Mouse (Mus musculus): ENCODE measurements around the gene Sipa1l1. TPM values are rescaled to one million over a fixed set of nuclear protein-coding genes. Genes with fewer than 3 reads are reported as not detected.

Sipa1l1 gene
- polyA plus RNA-seq, 1 experiment from 2014 or later = 41.7 TPM

DNA sequence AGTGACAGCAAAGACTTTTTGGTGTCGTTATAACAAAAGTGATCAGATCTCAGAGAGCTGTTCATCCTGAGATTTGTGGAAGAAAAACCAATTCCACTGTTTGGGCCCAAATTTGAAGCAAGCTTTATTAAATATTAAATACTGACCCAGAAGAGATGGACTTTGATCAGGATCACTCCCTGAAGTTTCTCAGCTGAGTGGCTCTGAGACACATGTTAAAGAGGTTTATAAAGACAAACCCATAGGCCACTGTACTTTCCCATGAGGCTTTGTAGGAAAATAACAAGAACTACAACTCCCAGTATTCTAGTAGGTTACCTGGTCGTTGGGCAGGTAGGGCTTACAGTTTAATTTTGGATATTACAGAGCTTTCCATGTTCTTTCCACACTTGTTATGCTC, 127.2 kb downstream of the Sipa1l1 start:
- 91% methylated on average over 2 of the region's 2 CpGs for WGBS
- peaks cover 3% of the 10 kb centered on the region; the same call in 1 of the 2 replicates for H3K4me1 ChIP-seq
- H3K4me2 ChIP-seq = no peak overlapping the region
- H3K4me3 ChIP-seq (replicated peaks) = no peak overlapping the region
- H3K36me3 ChIP-seq (replicated peaks) = no peaks in the 10 kb centered on the region
- no peak overlapping the region for H3K27ac ChIP-seq
- no peaks in the 10 kb centered on the region for H3K27me3 ChIP-seq
- no peaks in the 10 kb centered on the region for H3K9me3 ChIP-seq
- no peak for ATAC-seq (ENCODE audit: low FRiP score)
- no peak overlapping the region for H3K9ac ChIP-seq

DNA sequence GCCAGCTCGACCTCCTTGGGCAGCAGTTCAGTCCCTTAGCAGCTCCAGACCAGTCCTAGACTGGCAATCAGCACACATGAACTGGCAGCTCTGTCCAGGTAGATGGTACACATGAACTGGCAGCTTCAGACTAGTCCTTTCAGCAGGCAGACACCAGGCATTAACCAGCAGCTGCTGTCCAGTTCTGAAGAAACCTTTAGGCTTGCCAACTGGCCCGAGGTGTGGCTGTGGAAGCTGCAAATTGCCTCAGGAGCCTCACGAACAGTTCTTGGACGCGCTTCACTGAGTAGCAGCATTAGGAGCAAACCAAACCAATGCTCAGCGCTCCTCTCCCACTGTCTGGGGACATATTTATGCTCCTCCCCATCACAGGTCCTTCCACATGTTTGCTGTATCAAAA, 128.1 kb downstream of the Sipa1l1 start:
- H3K9ac ChIP-seq = no peak overlapping the region
- no peaks in the 10 kb centered on the region for H3K27me3 ChIP-seq
- H3K4me1 ChIP-seq = peaks cover 3% of the 10 kb centered on the region; the same call in 1 of the 2 replicates
- H3K36me3 ChIP-seq (replicated peaks) = no peaks in the 10 kb centered on the region
- no peak overlapping the region for H3K4me2 ChIP-seq
- ATAC-seq (ENCODE audit: low FRiP score) = no peak
- no peak overlapping the region for H3K27ac ChIP-seq
- H3K9me3 ChIP-seq = no peaks in the 10 kb centered on the region
- 86% methylated on average over 6 of the region's 6 CpGs for WGBS
- no peak overlapping the region for H3K4me3 ChIP-seq (replicated peaks)

DNA sequence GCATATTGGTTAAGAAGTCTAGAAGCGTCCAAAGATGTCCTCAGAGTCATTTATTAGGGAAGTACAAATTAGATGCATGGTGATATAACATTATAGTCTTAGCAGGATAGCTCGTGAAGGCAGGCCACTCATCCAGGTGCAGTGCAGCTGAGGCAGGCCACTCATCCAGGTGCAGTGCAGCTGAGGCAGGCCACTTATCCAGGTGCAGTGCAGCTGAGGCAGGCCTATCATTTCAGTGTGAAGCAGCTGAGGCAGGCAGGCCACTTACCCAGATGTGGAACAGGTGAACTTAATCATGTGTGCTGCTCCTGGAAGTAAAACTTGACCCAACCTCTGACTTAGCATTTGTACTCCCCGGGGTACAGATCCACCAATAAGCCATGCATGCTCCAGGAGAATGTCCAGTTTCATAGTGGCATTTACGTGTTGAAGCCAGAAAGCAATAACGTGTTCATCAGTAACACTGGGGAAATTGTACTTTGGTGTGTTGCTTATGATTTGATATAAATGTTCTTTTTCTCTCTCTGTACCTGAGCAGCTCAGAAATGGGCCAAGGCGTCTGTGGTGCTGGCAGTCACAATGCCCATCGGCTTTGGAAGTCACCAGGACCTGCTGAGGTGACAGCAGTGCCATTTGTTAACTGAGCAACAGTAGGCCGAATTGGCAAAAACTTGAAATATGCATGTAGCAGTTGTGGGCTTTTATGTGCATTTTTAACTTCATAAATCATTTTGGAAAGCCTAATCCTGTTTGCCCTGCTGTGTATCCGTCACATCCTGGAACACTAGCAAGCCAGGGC, 129.7 kb downstream of the Sipa1l1 start:
- Histone ChIP-seq H3K27me3 (no peaks in the 10 kb centered on the region), H3K4me2 (no peak overlapping the region), H3K36me3 (replicated peaks) (no peaks in the 10 kb centered on the region), H3K9me3 (no peaks in the 10 kb centered on the region), H3K9ac (no peak overlapping the region), H3K4me3 (replicated peaks) (no peak overlapping the region), H3K27ac (no peak overlapping the region), H3K4me1 (peaks cover 3% of the 10 kb centered on the region; the same call in 1 of the 2 replicates)
- ATAC-seq (ENCODE audit: low FRiP score) = no peak
- 89% methylated on average over 9 of the region's 9 CpGs for WGBS

DNA sequence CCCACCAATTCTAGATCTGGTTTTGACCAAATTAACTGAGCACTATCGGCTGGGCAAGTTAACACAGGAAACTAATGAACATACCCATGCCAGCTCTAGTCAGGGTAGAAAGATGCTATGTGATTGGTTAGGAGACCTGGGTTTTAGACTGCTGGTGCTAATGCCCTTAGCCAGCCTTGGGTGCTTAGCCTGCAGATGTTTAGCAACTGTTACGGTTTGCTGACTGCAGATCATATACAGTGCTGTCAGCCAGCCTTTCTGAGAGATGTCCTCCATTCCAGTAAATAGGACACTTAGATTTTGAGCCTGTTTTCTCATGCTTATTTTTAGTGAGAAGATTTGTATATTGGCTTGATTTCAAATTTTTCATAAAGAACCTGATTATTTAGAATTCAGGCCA, 135.0 kb downstream of the Sipa1l1 start:
- peaks cover 4% of the 10 kb centered on the region; the same call in 1 of the 2 replicates for H3K4me1 ChIP-seq
- no peak for ATAC-seq (ENCODE audit: low FRiP score)
- 88% methylated on average over 2 of the region's 2 CpGs for WGBS
- H3K27ac ChIP-seq = no peak overlapping the region
- H3K4me3 ChIP-seq (replicated peaks) = no peak overlapping the region
- no peak overlapping the region for H3K4me2 ChIP-seq
- no peak overlapping the region for H3K9ac ChIP-seq
- no peaks in the 10 kb centered on the region for H3K27me3 ChIP-seq
- H3K9me3 ChIP-seq = no peaks in the 10 kb centered on the region
- H3K36me3 ChIP-seq (replicated peaks) = no peaks in the 10 kb centered on the region

DNA sequence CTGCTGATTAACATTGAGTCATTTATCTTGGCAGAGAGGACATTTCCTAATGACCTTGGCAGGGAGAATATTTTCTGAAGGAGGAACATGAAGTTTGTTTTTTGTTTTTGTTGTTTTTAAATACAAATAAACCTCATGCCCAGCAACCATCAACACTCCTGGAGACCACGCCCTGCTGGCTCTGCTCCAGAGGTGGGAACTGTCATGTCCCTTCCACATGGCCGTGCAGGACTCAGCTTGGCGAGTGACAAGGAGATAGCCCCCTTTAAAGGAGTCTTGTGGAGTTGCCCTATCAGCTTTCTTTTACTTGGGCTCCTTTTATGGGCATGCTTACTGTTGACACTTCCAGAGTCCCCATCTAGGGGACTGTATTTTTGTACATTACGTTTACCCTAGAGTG, 136.9 kb downstream of the Sipa1l1 start:
- H3K9ac ChIP-seq = no peak overlapping the region

DNA sequence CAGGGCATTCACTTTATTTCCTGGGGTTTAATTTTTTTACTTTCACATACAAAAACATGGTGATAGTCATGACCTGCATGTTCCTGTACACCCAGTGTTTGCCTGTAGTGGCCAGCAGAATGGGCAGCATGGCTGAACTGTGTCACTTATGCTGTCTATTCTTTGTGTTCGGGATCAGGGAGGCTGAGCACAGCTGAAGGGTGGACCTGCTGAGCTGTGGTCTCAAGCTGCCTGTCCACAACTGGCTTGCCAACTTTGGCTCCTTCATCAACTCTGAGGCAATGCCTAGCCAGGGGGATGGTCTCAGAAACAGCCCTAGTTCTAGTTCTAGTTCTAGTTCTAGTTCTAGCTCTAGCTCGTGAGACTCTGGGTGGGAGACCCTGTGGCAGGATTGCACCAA, 142.5 kb downstream of the Sipa1l1 start:
- no peak overlapping the region for H3K27ac ChIP-seq

More for the DNA sequence above, 136.9 kb downstream of the Sipa1l1 start:
- H3K27ac ChIP-seq = no peak overlapping the region
- H3K4me1 ChIP-seq = peaks cover 8% of the 10 kb centered on the region
- no peaks in the 10 kb centered on the region for H3K36me3 ChIP-seq (replicated peaks)
- H3K4me3 ChIP-seq (replicated peaks) = no peak overlapping the region
- 81% methylated on average over 4 of the region's 4 CpGs for WGBS
- H3K4me2 ChIP-seq = no peak overlapping the region
- ATAC-seq (ENCODE audit: low FRiP score) = no peak
- no peaks in the 10 kb centered on the region for H3K27me3 ChIP-seq
- no peaks in the 10 kb centered on the region for H3K9me3 ChIP-seq

DNA sequence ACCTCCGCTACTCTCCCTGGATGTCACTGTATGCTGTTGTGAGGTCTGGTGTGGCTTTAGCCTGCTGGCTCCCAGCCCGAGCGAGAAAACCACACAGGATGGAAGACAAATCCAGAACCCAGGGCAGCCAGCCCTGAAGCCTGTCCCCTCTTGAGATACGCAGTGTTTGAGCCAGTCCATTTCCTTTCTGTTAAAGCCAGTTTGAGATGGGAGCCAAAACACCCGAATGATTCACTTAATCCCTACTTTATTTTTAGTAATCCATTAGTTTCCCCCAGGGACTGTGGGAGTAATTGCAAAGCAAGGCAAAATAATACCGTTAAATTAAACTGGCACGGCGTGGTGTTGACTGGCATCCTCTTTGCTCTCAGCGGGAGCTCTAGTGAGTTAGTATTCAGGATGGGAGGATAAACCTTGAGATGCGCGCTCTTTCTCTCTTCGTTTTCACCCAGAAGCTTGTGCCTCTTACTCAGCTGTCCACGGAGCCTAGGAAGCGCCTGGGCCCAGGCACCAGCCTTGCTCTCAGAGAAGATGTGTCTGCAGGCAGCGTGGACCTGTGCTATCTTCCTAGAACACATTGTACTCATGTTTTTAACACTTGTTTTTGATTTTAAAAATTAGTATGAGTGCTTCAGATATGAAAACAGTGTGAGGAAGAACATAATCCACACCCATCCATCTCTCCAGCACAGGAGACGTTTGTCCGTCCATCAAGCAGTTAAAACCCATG, 143.1 kb downstream of the Sipa1l1 start:
- no peak overlapping the region for H3K4me3 ChIP-seq (replicated peaks)
- no peak overlapping the region for H3K4me2 ChIP-seq
- H3K27ac ChIP-seq = no peak overlapping the region
- H3K9ac ChIP-seq = no peak overlapping the region
- no peaks in the 10 kb centered on the region for H3K27me3 ChIP-seq
- WGBS = 60% methylated on average over 17 of the region's 17 CpGs
- no peaks in the 10 kb centered on the region for H3K36me3 ChIP-seq (replicated peaks)
- peaks cover 11% of the 10 kb centered on the region for H3K4me1 ChIP-seq
- no peaks in the 10 kb centered on the region for H3K9me3 ChIP-seq
- ATAC-seq (ENCODE audit: low FRiP score) = no peak

More for the DNA sequence above, 142.5 kb downstream of the Sipa1l1 start:
- H3K36me3 ChIP-seq (replicated peaks) = no peaks in the 10 kb centered on the region
- 84% methylated on average over 2 of the region's 2 CpGs for WGBS
- H3K9me3 ChIP-seq = no peaks in the 10 kb centered on the region
- no peaks in the 10 kb centered on the region for H3K27me3 ChIP-seq
- no peak overlapping the region for H3K9ac ChIP-seq
- H3K4me1 ChIP-seq = peaks cover 11% of the 10 kb centered on the region
- H3K4me2 ChIP-seq = no peak overlapping the region
- no peak for ATAC-seq (ENCODE audit: low FRiP score)
- no peak overlapping the region for H3K4me3 ChIP-seq (replicated peaks)

GRCm38 (mm10) chr12:82313091-82313490, 144.0 kb downstream of the Sipa1l1 start:
- ATAC-seq (ENCODE audit: low FRiP score) = no peak
- H3K4me3 ChIP-seq (replicated peaks) = no peak overlapping the region
- no peaks in the 10 kb centered on the region for H3K27me3 ChIP-seq
- WGBS = 92% methylated on average over 3 of the region's 3 CpGs
- no peaks in the 10 kb centered on the region for H3K9me3 ChIP-seq
- no peak overlapping the region for H3K4me2 ChIP-seq
- H3K4me1 ChIP-seq = peaks cover 11% of the 10 kb centered on the region
- H3K27ac ChIP-seq = no peak overlapping the region
- no peak overlapping the region for H3K9ac ChIP-seq
- H3K36me3 ChIP-seq (replicated peaks) = no peaks in the 10 kb centered on the region

DNA sequence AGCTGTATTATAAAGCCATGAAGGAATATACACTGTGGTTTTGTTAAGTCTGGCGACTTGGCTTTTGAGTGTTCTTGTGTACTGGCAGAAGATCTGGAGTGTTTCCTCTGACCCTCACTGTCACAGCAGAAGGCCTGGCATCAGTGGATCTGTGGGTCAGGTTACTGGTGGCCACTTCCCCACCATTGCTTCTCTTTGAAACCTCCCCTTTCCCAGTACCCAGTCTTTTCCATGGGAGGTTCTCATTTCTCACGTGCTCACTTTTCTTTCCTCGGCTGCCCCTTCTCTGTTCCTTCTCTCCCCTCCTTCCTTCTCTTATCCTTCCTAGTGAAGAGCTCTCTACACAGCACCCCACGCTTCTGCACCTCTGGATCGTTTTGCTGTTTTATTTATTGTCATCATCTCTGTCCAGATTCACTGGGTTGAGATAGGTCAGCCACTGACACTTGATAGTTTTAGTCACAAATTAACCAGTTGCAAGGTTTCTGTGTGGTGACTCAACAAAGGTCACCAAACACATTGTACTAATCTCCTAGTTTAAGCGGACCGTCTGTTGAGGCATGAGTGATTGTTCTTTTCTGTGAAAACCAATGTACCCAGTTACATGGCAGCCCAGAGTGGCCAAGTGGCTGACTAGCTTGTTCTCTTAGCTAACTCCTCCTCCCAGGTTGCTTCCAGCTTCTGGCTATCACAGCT, 150.5 kb downstream of the Sipa1l1 start:
- Histone ChIP-seq H3K27me3 (no peaks in the 10 kb centered on the region), H3K36me3 (replicated peaks) (no peaks in the 10 kb centered on the region), H3K4me3 (replicated peaks) (no peak overlapping the region), H3K9ac (no peak overlapping the region), H3K4me2 (no peak overlapping the region), H3K9me3 (no peaks in the 10 kb centered on the region), H3K4me1 (peaks cover 8% of the 10 kb centered on the region; the same call in 1 of the 2 replicates), H3K27ac (no peak overlapping the region)
- no peak for ATAC-seq (ENCODE audit: low FRiP score)
- WGBS = 84% methylated on average over 7 of the region's 7 CpGs

GRCm38 (mm10) chr12:82320204-82320603, 151.1 kb downstream of the Sipa1l1 start:
- peaks cover 10% of the 10 kb centered on the region; the same call in 1 of the 2 replicates for H3K4me1 ChIP-seq
- no peak for ATAC-seq (ENCODE audit: low FRiP score)
- H3K4me3 ChIP-seq (replicated peaks) = no peak overlapping the region
- H3K4me2 ChIP-seq = no peak overlapping the region
- H3K27ac ChIP-seq = no peak overlapping the region
- no peaks in the 10 kb centered on the region for H3K9me3 ChIP-seq
- H3K9ac ChIP-seq = no peak overlapping the region
- no peaks in the 10 kb centered on the region for H3K36me3 ChIP-seq (replicated peaks)
- no peaks in the 10 kb centered on the region for H3K27me3 ChIP-seq
- 54% methylated on average over 3 of the region's 3 CpGs for WGBS

GRCm38 (mm10) chr12:82321397-82321796, 152.3 kb downstream of the Sipa1l1 start:
- Histone ChIP-seq H3K36me3 (replicated peaks) (no peaks in the 10 kb centered on the region), H3K27ac (no peak overlapping the region), H3K4me3 (replicated peaks) (no peak overlapping the region), H3K9ac (no peak overlapping the region), H3K4me2 (no peak overlapping the region), H3K4me1 (peaks cover 10% of the 10 kb centered on the region; the same call in 1 of the 2 replicates), H3K9me3 (no peaks in the 10 kb centered on the region), H3K27me3 (no peaks in the 10 kb centered on the region)
- ATAC-seq (ENCODE audit: low FRiP score) = no peak
- 83% methylated on average over 8 of the region's 8 CpGs for WGBS

- Histone ChIP-seq H3K9me3 (no peaks in the 10 kb centered on the region), H3K27me3 (no peaks in the 10 kb centered on the region), H3K4me3 (replicated peaks) (no peak overlapping the region), H3K36me3 (replicated peaks) (no peaks in the 10 kb centered on the region), H3K4me2 (no peak overlapping the region), H3K27ac (no peak overlapping the region), H3K9ac (no peak overlapping the region), H3K4me1 (peaks cover 13% of the 10 kb centered on the region; the same call in 1 of the 2 replicates)
- ATAC-seq (ENCODE audit: low FRiP score) = no peak
- WGBS = 92% methylated on average over 2 of the region's 2 CpGs
These were observed 152.7 kb downstream of the Sipa1l1 start for GRCm38 (mm10) chr12:82321855-82322254.
